23 mouse cellular contexts compared by ENCODE assay signal in the genomic region with DNA sequence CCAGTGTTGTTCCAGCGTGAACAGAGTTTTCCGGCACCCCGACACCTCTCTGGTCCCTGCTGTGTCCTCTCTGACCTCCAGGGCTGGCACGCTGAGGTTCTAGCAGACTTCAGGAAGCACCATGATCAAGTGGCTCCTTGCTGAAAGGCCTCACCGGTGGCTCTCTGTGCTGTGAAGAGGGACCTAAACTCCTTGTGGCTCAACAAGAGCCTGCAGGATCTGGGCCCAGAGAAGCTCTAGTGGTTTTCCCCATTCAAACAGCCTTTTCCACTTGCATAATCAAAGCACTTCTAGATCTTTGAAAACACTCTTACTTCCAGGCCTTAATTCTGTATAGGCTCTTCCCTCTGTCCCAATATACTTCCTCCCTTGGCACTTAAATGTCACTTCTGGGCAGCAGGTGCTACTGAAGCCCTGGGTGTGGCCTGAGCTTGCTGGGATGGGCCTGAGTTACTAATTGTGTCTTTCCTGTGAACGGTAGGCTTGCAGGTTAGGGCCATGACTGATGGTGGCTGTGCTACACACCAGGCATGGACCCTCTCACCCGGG.
"Had no signal": no experiment of that assay in that cellular context is flagged by ENCODE, and none has a peak within 500 bp of the region (broad histone marks: within the 10 kb centered on the region; RNA-seq: fewer than 3 reads in every experiment).

No protein-coding gene starts in this region.

- H3K27me3 ChIP-seq: intestine, embryonic 15.5 days; limb, embryonic 13.5 days; liver, embryonic 15.5 days; midbrain, embryonic 13.5 days; neural tube, embryonic 13.5 days; stomach, embryonic 15.5 days had no signal

- H3K9me3 ChIP-seq: intestine, embryonic 15.5 days; limb, embryonic 10.5 days; liver, embryonic 12.5 days; liver, embryonic 15.5 days; midbrain, embryonic 10.5 days; midbrain, embryonic 13.5 days; neural tube, embryonic 13.5 days; stomach, embryonic 15.5 days had no signal

- H3K4me2 ChIP-seq: intestine, embryonic 15.5 days; limb, embryonic 13.5 days; liver, embryonic 12.5 days; liver, embryonic 15.5 days; lung, embryonic 14.5 days; midbrain, embryonic 13.5 days; neural tube, embryonic 13.5 days; stomach, embryonic 15.5 days had no signal

- ATAC-seq: intestine, embryonic 15.5 days; liver, embryonic 12.5 days; midbrain, embryonic 13.5 days; midbrain, embryonic 16.5 days had no signal

- H3K27ac ChIP-seq: intestine, embryonic 15.5 days; limb, embryonic 10.5 days; limb, embryonic 13.5 days; liver, embryonic 12.5 days; liver, embryonic 15.5 days; midbrain, embryonic 10.5 days; midbrain, embryonic 13.5 days; neural tube, embryonic 13.5 days; stomach, embryonic 15.5 days had no signal

- H3K4me1 ChIP-seq: intestine, embryonic 15.5 days; limb, embryonic 10.5 days; liver, embryonic 12.5 days; liver, embryonic 15.5 days; megakaryocyte, embryonic 14.5 days; midbrain, embryonic 13.5 days; neural tube, embryonic 13.5 days; stomach, embryonic 15.5 days had no signal

- DNase-seq: kidney, adult 18-20 months; kidney, adult 9 months; kidney, postnatal 25 days; liver; right cerebral cortex, adult 18-20 months; right cerebral cortex, postnatal 25 days; spleen, adult 18-20 months; thymus, adult 2 months; thymus, postnatal 14 days; thymus, postnatal 4 days had no signal

- H3K9ac ChIP-seq: intestine, embryonic 15.5 days; limb, embryonic 13.5 days; liver, embryonic 12.5 days; liver, embryonic 15.5 days; lung, embryonic 14.5 days; midbrain, embryonic 13.5 days; neural tube, embryonic 13.5 days; stomach, embryonic 15.5 days had no signal

- H3K4me3 ChIP-seq: intestine, embryonic 15.5 days; limb, embryonic 10.5 days; limb, embryonic 13.5 days; liver, embryonic 12.5 days; liver, embryonic 15.5 days; megakaryocyte, embryonic 14.5 days; midbrain, embryonic 10.5 days; midbrain, embryonic 13.5 days; myocyte; neural tube, embryonic 13.5 days; stomach, embryonic 15.5 days had no signal

- H3K36me3 ChIP-seq: intestine, embryonic 15.5 days; limb, embryonic 10.5 days; limb, embryonic 13.5 days; liver, embryonic 12.5 days; liver, embryonic 15.5 days; midbrain, embryonic 10.5 days; midbrain, embryonic 13.5 days; neural tube, embryonic 13.5 days; stomach, embryonic 15.5 days had no signal
